Mouse (Mus musculus) myocyte (in vitro differentiated cells): ENCODE results near the gene Tlk2.

ENCODE experiments used
- MAX ChIP-seq: IDR thresholded peaks from one replicate; pipeline ENCODE4 v1.6.1; 2011; ENCODE audit warnings: low read depth, mild to moderate bottlenecking, control low read depth
- MYOD1 ChIP-seq, 3 experiments: IDR thresholded peaks; one replicate each; pipeline ENCODE4 v1.6.1; 2011; ENCODE audit warnings: control low read depth in 2 of 3, low read depth in 2 of 3, mild to moderate bottlenecking in 2 of 3, moderate library complexity in 1 of 3; ENCODE audit not compliant: insufficient read length in 2 of 3, control insufficient read depth in 1 of 3
- POLR2A ChIP-seq: IDR thresholded peaks from one replicate; pipeline ENCODE4 v1.6.1; 2011; ENCODE audit warnings: low read depth, mild to moderate bottlenecking, control low read depth, moderate library complexity; ENCODE audit not compliant: insufficient read length

DNA sequence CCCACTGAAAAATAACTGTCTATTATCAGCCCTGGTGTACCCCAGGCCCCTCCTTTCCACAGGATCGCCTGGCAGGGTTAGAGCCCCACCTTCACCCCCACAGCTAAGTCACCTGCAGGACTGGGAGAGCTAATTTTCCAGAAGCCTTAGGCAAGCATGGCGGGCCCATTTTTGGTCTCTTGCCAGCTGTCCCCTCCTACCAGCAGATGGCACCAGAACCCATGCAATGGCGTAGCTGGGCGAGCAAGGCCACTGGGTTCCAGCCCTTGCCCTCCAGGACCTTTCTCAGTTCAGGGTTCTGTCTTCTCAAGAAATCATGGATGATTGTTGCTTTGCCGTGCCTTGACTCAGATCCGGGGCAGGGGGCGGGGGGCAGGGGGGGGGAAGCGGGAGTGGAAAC, 153.9 kb downstream of the Tlk2 start:
- TF ChIP-seq MYOD1 (IDR thresholded peaks at IDR 0.05; ENCODE audit: control insufficient read depth in 1 of 3, insufficient read length in 2 of 3, low read depth in 2 of 3), result no peak
- TF ChIP-seq POLR2A, result no peak
- TF ChIP-seq MAX, result no peak
